Comparison of ENCODE assay signal across 18 mouse cellular contexts in genomic region chr8:18065456-18065855, GRCm38 (mm10).
"Had no signal": no experiment of that assay in that cellular context is flagged by ENCODE, and none has a peak within 500 bp of the region (broad histone marks: within the 10 kb centered on the region; RNA-seq: fewer than 3 reads in every experiment).

No protein-coding gene starts in this region.

- H3K4me2 ChIP-seq: liver, embryonic 11.5 days; liver, embryonic 13.5 days; liver, embryonic 15.5 days; midbrain, embryonic 11.5 days; midbrain, embryonic 13.5 days; midbrain, embryonic 15.5 days; neural tube, embryonic 12.5 days; stomach, embryonic 15.5 days had no signal

- H3K9me3 ChIP-seq: liver, embryonic 13.5 days; liver, embryonic 15.5 days; megakaryocyte, embryonic 14.5 days; midbrain, embryonic 13.5 days; midbrain, embryonic 15.5 days; neural tube, embryonic 12.5 days; stomach, embryonic 15.5 days had no signal

- H3K27ac ChIP-seq: liver, embryonic 13.5 days; liver, embryonic 15.5 days; macrophage; midbrain, embryonic 13.5 days; midbrain, embryonic 15.5 days; neural tube, embryonic 12.5 days; stomach, embryonic 15.5 days; stomach, postnatal 0 days had no signal

- H3K4me1 ChIP-seq: liver, embryonic 13.5 days; liver, embryonic 15.5 days; megakaryocyte, embryonic 14.5 days; midbrain, embryonic 13.5 days; midbrain, embryonic 15.5 days; neural tube, embryonic 12.5 days; stomach, embryonic 15.5 days had no signal

- H3K27me3 ChIP-seq: liver, embryonic 13.5 days; liver, embryonic 15.5 days; megakaryocyte, embryonic 14.5 days; midbrain, embryonic 13.5 days; midbrain, embryonic 15.5 days; neural tube, embryonic 12.5 days; stomach, embryonic 15.5 days had no signal

- H3K9ac ChIP-seq: liver, embryonic 13.5 days; liver, embryonic 15.5 days; liver, postnatal 0 days; midbrain, embryonic 13.5 days; midbrain, embryonic 15.5 days; neural tube, embryonic 12.5 days; stomach, embryonic 15.5 days had no signal

- ATAC-seq: liver, postnatal 0 days; midbrain, embryonic 13.5 days; midbrain, embryonic 15.5 days had no signal

- H3K36me3 ChIP-seq: liver, embryonic 13.5 days; liver, embryonic 15.5 days; midbrain, embryonic 13.5 days; midbrain, embryonic 15.5 days; neural tube, embryonic 12.5 days; stomach, embryonic 15.5 days had no signal

- DNase-seq: liver; liver, embryonic 13.5 days; liver, postnatal 0 days; lung, postnatal 14 days; lung, postnatal 36 days; right cerebral cortex, postnatal 14 days; thymus, adult 2 months; thymus, postnatal 36 days had no signal

- H3K4me3 ChIP-seq: liver, embryonic 13.5 days; liver, embryonic 15.5 days; megakaryocyte, embryonic 14.5 days; midbrain, embryonic 13.5 days; midbrain, embryonic 15.5 days; neural tube, embryonic 12.5 days; stomach, embryonic 15.5 days had no signal
